Mouse (Mus musculus) cerebellum, postnatal 25 days (tissue): Measurements from ENCODE around the gene Fgf15.
"Not testable (repeated sequence)": the region's sequence is repeated elsewhere in the genome, so short reads cannot be mapped to it uniquely, and the experiment has no call there.

ENCODE experiments used
- DNase-seq, 2 experiments: peaks; one replicate each; pipeline ENCODE4 v3.0.0; 2021; ENCODE audit warnings: mixed read lengths in 2 of 2

Gene Fgf15

GRCm38 (mm10) chr7:144896294-144897218, at the start of gene Fgf15:
Gene Fgf15 (plus strand): TSS chr7:144896531.
- DNase-seq = peak in 1 of 2 experiments; percentile 32

GRCm38 (mm10) chr7:144847067-144847466, 49.3 kb upstream of the Fgf15 start, which contains the start of gene Fgf4:
Gene Fgf4 (plus strand): TSS chr7:144847367.
- DNase-seq = no peak

- no peak for DNase-seq
These were observed 45.0 kb upstream of the Fgf15 start for GRCm38 (mm10) chr7:144851321-144851720.

- DNase-seq = no peak
These were observed 41.4 kb upstream of the Fgf15 start for GRCm38 (mm10) chr7:144854966-144855365.

DNA sequence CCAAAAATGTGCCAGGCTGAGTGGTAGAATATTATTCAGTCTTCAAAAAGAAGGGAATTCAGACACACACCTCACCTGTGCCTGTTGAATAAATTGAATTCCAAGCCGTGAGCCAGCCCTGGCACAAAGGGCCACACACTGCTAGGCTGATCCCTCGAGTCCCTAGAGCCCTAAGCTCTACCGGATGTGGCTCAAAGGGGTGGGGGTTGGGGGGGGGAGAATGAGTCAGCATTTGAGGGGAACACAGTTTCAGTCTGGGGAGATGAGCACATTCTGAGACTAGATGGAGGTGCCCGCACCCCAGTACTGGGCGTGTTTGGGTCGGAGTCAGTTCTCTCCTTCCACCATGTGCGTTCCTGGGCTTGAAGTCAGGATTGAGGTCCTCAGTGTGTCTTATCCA, 39.2 kb upstream of the Fgf15 start:
- DNase-seq = no peak

- no peak for DNase-seq
These were observed 38.4 kb upstream of the Fgf15 start for GRCm38 (mm10) chr7:144857826-144858342.

DNA sequence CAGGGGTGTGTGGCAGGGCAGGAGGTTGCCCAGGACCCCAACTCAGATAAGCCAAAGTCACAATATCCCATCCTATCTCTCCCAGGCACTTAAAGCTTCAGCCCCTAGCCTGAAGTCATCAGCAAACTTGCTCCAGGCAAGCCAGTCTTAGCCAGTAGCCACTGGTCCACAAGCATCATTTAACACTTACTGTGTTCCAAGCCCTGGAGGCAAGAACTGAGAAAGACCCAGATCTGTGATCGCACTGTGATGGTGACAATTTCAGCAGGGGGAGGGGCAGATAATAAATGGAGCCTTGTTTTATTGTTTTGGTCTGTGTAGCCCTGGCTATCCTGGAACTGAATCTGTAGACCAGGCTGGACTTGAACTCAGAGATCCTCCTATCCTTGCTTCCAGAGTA, 37.6 kb upstream of the Fgf15 start:
- no peak for DNase-seq

DNA sequence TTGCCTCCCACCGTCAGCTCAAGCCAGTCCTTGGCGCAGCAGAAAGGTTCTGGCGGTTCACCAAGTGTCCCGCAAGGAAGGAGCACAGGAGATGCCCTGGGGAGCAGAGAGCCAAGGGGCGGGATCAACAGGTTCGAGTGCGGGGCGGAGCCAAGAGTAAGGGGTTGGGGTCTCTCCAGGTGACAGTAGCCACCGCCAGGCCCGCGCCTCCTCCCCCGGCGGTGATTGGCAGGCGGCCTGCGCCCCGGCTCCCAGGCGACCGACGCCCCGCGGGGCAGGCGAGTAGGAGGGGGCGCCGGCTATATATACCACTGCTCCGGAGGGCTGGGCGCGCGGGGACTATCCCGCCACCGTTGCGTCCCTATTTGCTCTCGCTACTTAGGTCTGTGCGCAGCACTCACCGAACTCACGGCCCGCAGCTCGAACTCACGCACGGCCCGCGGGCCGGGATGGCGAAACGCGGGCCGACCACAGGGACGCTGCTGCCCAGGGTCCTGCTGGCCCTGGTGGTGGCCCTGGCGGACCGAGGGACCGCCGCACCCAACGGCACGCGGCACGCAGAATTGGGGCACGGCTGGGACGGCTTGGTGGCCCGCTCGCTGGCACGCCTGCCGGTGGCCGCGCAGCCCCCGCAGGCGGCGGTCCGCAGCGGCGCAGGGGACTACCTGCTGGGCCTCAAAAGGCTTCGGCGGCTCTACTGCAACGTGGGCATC, 35.1 kb upstream of the Fgf15 start:
- peak in 1 of 2 experiments; percentile 6 for DNase-seq

DNA sequence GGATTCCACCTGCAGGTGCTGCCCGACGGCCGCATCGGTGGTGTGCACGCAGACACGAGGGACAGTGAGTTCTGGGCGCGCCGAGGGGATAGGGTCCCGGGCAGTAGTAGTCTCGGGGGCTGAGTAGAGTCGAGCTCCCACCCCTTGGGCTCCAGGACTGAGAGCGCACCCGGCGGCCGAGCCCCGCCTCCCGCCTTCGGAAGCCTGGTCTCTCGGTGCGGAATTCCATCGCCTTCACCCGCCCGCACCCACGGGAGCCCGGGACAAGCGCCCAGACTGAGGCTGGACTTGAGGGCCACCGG, 34.6 kb upstream of the Fgf15 start:
- DNase-seq = peak in 1 of 2 experiments; percentile 23

DNA sequence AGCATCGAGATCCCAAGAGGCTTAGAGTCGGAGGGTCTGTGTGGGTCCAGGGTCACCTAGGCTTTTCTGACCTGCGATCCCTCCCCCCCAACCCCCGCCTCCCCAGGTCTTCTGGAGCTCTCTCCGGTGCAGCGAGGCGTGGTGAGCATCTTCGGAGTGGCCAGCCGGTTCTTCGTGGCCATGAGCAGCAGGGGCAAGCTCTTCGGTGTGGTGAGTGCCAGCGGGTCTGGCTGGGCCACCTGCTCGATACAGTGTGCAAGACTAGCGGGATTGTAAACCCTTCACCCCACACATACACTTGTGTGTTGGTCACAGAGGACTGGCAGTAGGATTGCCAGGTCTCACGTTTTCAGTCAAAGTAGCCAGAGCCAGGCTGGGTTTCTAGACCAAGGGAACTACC, 34.2 kb upstream of the Fgf15 start:
- peak; percentile 50 to 63 for DNase-seq

- DNase-seq = no peak
These were observed 33.6 kb upstream of the Fgf15 start for GRCm38 (mm10) chr7:144862712-144863111.

DNA sequence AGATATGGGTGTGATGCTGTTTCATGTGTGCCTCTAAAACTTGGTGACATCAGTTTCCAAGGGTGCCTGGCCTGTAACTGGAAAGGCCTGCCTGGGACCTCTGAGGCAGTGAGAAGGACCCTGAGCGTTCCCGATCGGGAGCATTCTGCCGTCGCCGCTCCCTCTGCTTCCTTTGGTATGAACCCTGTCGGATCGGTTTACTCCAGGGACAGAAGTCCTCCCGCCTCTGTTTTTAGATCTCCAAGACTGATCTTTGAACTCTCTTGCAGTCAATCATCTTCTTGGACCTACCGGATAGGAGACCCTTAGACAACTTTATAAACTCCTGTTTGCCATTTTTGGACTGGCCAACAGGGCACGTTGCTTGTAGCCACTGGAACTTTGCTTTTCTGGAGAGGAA, 33.1 kb upstream of the Fgf15 start:
- no peak for DNase-seq

GRCm38 (mm10) chr7:144864160-144864670, 32.1 kb upstream of the Fgf15 start:
- no peak for DNase-seq

GRCm38 (mm10) chr7:144867161-144867560, 29.2 kb upstream of the Fgf15 start:
- DNase-seq = no peak

GRCm38 (mm10) chr7:144867602-144868001, 28.7 kb upstream of the Fgf15 start:
- no peak for DNase-seq

- DNase-seq = no peak
These were observed 23.9 kb upstream of the Fgf15 start for GRCm38 (mm10) chr7:144872420-144872819.

DNA sequence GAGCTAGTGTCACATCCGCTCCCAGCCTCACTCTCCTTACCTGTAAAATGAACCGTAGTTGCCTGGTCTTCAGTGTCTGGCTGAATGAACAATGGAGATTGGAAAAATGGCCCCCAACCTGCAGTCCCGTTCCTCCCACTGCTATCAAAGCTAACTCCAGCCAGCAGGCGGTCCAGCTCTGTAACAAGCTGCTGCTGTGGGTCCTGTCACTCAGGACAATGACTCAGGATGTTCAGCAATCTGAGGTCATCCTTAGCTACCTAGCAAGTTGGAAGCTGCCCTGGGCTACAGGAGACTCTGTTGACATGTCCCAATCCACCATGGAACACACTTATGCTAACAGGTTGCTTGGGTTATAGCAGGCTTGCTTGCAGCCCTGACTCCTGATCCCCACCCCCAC, 23.2 kb upstream of the Fgf15 start:
- no peak for DNase-seq

- no peak for DNase-seq
These were observed 22.1 kb upstream of the Fgf15 start for GRCm38 (mm10) chr7:144874226-144874625.

DNA sequence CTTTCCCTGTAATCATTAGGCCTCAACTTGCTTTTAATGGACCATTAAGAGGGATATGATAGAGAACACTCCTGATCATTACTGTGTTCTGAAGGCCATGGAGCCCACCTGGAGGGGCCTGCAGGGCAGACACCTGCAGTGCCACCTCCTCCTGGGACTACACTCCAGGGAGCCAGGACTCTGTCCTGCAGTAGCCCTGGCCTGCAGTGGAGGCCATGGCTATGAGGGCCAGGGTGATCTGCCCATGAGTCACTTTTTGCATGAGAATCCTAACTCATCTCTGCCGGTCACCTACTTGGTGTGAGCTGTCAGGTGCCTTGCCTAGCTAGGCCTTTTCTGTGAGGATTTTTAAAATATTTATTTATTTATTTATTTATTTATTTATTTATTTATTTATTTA, 17.9 kb upstream of the Fgf15 start:
- no peak for DNase-seq

- DNase-seq = no peak
These were observed 13.2 kb upstream of the Fgf15 start for GRCm38 (mm10) chr7:144883106-144883505.

GRCm38 (mm10) chr7:144887672-144888071, 8.7 kb upstream of the Fgf15 start:
- no peak for DNase-seq

DNA sequence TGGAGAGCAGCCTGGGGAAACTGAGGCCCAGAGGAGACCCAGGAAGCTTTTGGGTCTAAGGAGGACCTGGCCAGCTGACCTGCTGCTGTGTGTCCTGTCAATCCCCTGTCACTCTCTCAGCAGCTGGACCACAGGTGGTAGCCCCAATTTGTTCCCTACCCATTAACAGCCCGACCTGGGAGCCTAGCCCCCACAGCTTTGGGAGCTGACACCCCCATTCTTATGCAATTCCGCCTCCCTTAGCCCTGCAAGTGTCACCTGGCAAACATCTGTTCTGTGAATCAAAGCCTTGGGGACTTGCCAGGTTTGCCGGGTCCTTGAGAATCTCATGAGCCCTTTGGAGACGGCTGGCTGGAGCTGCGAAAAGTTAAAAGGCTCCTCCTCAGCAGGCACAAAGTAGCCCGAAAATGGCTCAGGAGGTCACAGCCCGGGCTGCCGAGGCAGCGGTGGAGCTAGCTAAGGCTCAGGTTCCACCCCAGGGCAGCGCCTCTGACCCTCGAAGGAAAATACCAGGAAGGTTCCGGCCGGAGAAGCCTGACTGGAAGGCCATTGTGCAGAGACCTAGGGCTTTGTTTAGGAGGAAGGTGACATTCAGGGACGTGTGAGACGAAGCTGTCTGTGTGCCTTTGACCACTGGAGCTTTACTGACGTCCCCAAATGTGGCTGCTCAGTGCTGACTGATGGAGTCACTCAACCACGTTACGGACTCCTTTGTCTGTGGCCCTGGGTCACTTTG, 7.6 kb upstream of the Fgf15 start:
- DNase-seq = no peak

- DNase-seq = not testable (repeated sequence)
These were observed 5.7 kb upstream of the Fgf15 start for GRCm38 (mm10) chr7:144890661-144891060.
